Mouse (Mus musculus) hindbrain, embryonic 14.5 days (tissue): ENCODE data around the gene Bicd1. TPM values are rescaled to one million over a fixed set of nuclear protein-coding genes. Genes with fewer than 3 reads are reported as not detected.
"Not testable (repeated sequence)": the region's sequence is repeated elsewhere in the genome, so short reads cannot be mapped to it uniquely, and the experiment has no call there.

Experiments
- ATAC-seq: fragments of 200-750 bp; cut with Nextera tagmentation; 2 replicates; pipeline ENCODE4 v1.8.0; 2017; ENCODE audit warnings: moderate number of reproducible peaks, mild to moderate bottlenecking, moderate TSS enrichment, moderate library complexity; ENCODE audit not compliant: low FRiP score
- DNase-seq: peaks from one replicate; pipeline ENCODE4 v3.0.0-alpha.2; 2015; ENCODE audit warnings: low spot score
- H3K27ac ChIP-seq: fragments of 300-500 bp; sonication (generic); 2 replicates; pipeline ENCODE4 v1.5.1; 2014; ENCODE audit warnings: mild to moderate bottlenecking, moderate library complexity
- H3K27me3 ChIP-seq: fragments of 300-500 bp; sonication (generic); 2 replicates; pipeline ENCODE4 v1.6.1; 2014; ENCODE audit warnings: mild to moderate bottlenecking, low read length, mixed read lengths; ENCODE audit not compliant: control insufficient read depth, insufficient read depth
- H3K36me3 ChIP-seq: fragments of 300-500 bp; sonication (generic); replicated peaks from 2 replicates; pipeline ENCODE4 v1.6.1; 2014; ENCODE audit not compliant: control insufficient read depth, insufficient read depth
- H3K4me1 ChIP-seq: fragments of 300-500 bp; sonication (generic); replicated peaks from 2 replicates; pipeline ENCODE4 v1.6.1; 2014; ENCODE audit warnings: antibody characterized with exemption, low read length, mixed read lengths; ENCODE audit not compliant: control insufficient read depth, insufficient read depth
- H3K4me2 ChIP-seq: fragments of 300-500 bp; sonication (generic); replicated peaks from 2 replicates; pipeline ENCODE4 v1.6.1; 2014; ENCODE audit warnings: mild to moderate bottlenecking, moderate library complexity
- H3K4me3 ChIP-seq: fragments of 300-500 bp; sonication (generic); replicated peaks from 2 replicates; pipeline ENCODE4 v1.5.1; 2014; ENCODE audit warnings: mild to moderate bottlenecking, low read length
- H3K9ac ChIP-seq: fragments of 300-500 bp; sonication (generic); 2 replicates; pipeline ENCODE4 v1.6.1; 2014
- H3K9me3 ChIP-seq: fragments of 300-500 bp; sonication (generic); 2 replicates; pipeline ENCODE4 v1.6.1; 2016; ENCODE audit warnings: low read length; ENCODE audit not compliant: control insufficient read depth
- WGBS: fragments of 180-500 bp; shearing (Covaris S2); extraction: QIAGEN DNeasy Blood & Tissue Kit; methylation state at CpG from one replicate; pipeline ENCODE4 v1.1.7; 2014; 5-methylcytosine and 5-hydroxymethylcytosine counted together
- polyA plus RNA-seq: library from polyadenylated mRNA; unstranded; fragments of >200 nt; fragmentation: Nextera tagmentation; extraction: Ambion mirVana; gene quantifications from 2 replicates; pipeline ENCODE4 v1.2.1, GENCODE M21; 2014

Bicd1 gene
- polyA plus RNA-seq, 1 experiment from 2014 or later = 44.6 TPM

GRCm38 (mm10) chr6:149481868-149482267 lies 73.2 kb downstream of the Bicd1 start:
- not testable (repeated sequence) for H3K4me2 ChIP-seq, H3K27ac ChIP-seq, H3K9me3 ChIP-seq, H3K4me1 ChIP-seq, ATAC-seq, H3K36me3 ChIP-seq, DNase-seq, H3K27me3 ChIP-seq, H3K4me3 ChIP-seq, H3K9ac ChIP-seq
- WGBS = 93% methylated on average over 5 of the region's 5 CpGs

- H3K27ac ChIP-seq = no peak overlapping the region
- no peak overlapping the region for H3K9ac ChIP-seq
- H3K27me3 ChIP-seq = no peaks in the 10 kb centered on the region
- DNase-seq = no peak
- no peak for ATAC-seq
- no peaks in the 10 kb centered on the region for H3K9me3 ChIP-seq
- H3K36me3 ChIP-seq = peaks cover 12% of the 10 kb centered on the region; the same call in 1 of the 2 replicates
- H3K4me3 ChIP-seq = no peak overlapping the region
- H3K4me1 ChIP-seq = no peaks in the 10 kb centered on the region
- WGBS = 95% methylated on average over 2 of the region's 2 CpGs
- H3K4me2 ChIP-seq = no peak overlapping the region
Observed at GRCm38 (mm10) chr6:149494662-149495061, 86.0 kb downstream of the Bicd1 start.

DNA sequence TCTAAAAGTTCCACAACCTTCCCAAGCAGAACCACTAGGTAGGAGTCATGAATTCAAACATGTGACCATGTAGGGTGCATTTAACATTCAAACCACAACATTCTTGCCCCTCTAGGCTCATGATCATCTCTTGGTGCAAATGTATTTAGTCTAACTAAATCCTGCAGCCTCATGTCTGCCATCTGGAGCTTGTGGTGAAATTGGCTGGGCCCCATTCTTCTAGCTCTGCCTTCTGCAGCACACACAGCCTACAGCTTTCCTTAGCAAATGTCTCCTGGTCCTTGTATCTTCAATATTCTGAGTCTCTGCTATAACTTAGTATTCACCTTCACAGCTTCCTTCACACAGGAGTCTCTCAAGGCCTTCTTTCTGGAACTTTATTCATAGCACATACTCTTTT lies 87.2 kb downstream of the Bicd1 start:
- Histone ChIP-seq H3K9me3 (no peaks in the 10 kb centered on the region), H3K4me1 (no peaks in the 10 kb centered on the region), H3K4me2 (no peak overlapping the region), H3K4me3 (no peak overlapping the region), H3K27ac (no peak overlapping the region), H3K9ac (no peak overlapping the region), H3K36me3 (peaks cover 12% of the 10 kb centered on the region; the same call in 1 of the 2 replicates), H3K27me3 (no peaks in the 10 kb centered on the region)
- ATAC-seq = no peak
- no peak for DNase-seq

DNA sequence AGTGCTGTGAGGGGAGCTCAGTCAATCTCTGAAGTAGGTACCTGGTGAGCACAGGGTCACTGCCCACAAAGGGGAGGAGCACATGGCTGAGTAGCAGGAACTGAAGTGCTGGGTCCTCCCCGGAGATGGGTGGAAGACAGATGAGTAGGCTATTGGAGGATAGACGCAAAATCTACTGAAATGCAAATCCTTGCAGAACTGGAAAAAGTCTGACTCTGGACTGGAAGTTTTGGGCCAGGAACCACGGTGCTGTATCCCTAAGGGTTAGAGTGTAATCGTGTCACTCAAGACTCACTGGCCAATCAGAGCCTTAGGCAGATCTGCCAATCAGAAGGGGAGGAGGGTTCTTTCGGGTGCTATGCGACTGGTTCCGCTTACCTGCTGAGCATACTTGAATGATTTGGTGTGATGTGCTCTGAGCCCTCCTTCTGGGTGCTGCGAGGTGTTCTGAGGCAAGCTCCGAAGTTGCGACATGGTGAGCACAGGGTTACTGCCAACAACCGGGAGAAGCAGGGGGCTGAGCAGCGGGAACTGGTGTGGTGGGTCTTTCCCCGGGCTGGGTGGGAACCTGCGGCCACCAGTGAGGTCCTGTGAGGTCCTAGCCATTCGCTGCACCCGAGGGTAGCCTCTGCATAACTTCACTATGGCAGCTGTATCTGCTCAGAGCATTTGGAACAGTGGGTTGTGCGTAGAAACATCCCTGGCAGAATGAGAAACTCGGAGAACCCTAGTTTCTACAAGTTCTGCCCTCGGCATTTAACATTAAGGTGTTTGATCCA lies 157.2 kb downstream of the Bicd1 start:
- peak overlapping the region; percentile 73 for H3K4me2 ChIP-seq
- no peak overlapping the region for H3K27ac ChIP-seq
- no peaks in the 10 kb centered on the region for H3K36me3 ChIP-seq
- H3K9me3 ChIP-seq = no peaks in the 10 kb centered on the region
- DNase-seq (peak; percentile 77), ATAC-seq (peak; percentile 98)
- H3K9ac ChIP-seq = peak overlapping the region; percentile 50
- H3K27me3 ChIP-seq = no peaks in the 10 kb centered on the region
- WGBS = 4% methylated on average over 19 of the region's 19 CpGs
- H3K4me3 ChIP-seq = peak overlapping the region; percentile 39
- H3K4me1 ChIP-seq = peaks cover 3% of the 10 kb centered on the region; the same call in 1 of the 2 replicates

DNA sequence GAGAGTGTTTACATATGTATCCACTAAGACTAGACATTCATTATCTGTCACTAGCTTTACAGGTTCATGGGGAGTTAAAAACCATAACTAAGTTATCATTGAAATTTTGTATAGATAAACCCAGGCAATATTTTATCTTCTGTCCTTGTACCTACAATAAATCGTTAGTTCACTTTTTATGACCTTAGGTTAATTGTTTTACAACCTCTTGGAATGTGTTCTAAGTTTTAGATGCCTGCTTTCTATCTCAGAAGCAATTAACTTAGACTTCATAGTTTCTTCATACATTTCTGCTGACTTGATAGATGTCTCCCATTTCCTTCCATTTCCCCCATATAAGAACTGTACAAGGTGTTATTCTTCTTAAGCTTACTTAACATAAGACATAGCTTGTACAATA lies 158.5 kb downstream of the Bicd1 start:
- no peak overlapping the region for H3K4me2 ChIP-seq
- no peak overlapping the region for H3K9ac ChIP-seq
- no peaks in the 10 kb centered on the region for H3K27me3 ChIP-seq
- no peaks in the 10 kb centered on the region for H3K9me3 ChIP-seq
- peaks cover 3% of the 10 kb centered on the region; the same call in 1 of the 2 replicates for H3K4me1 ChIP-seq
- DNase-seq (no peak), ATAC-seq (no peak)
- H3K27ac ChIP-seq = no peak overlapping the region
- WGBS = 85% methylated on average over 1 of the region's 1 CpGs
- no peaks in the 10 kb centered on the region for H3K36me3 ChIP-seq
- H3K4me3 ChIP-seq = no peak overlapping the region

- Histone ChIP-seq H3K9me3 (no peaks in the 10 kb centered on the region), H3K4me2 (no peak overlapping the region), H3K4me1 (no peaks in the 10 kb centered on the region), H3K9ac (no peak overlapping the region), H3K4me3 (no peak overlapping the region), H3K27me3 (no peaks in the 10 kb centered on the region), H3K36me3 (no peaks in the 10 kb centered on the region), H3K27ac (no peak overlapping the region)
- DNase-seq = no peak
- no peak for ATAC-seq
- 93% methylated on average over 1 of the region's 1 CpGs for WGBS
Observed at GRCm38 (mm10) chr6:149574288-149574687, 165.6 kb downstream of the Bicd1 start.

DNA sequence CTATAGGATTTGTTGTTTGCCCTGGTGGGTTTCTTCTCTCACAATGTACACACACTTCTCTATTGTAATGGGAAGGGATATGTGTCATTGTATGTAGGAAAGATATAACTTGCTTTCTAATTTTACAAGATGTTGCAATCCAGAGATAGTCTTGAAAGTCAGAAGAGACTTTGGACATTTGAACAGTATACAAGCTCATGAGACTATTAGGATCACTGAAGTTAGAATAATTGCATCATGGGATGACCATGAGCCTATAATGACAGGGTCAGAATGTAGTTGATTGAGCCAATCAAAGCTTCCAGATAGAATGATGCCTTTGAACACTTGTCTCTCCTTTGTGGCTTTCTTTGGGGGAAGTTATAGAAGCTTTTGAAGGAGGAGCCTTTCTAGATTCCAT lies 171.4 kb downstream of the Bicd1 start:
- Histone ChIP-seq H3K4me2 (no peak overlapping the region), H3K9me3 (peaks cover 29% of the 10 kb centered on the region), H3K9ac (no peak overlapping the region), H3K4me3 (no peak overlapping the region), H3K4me1 (no peaks in the 10 kb centered on the region), H3K27ac (no peak overlapping the region), H3K27me3 (no peaks in the 10 kb centered on the region), H3K36me3 (peaks cover 3% of the 10 kb centered on the region; the same call in 1 of the 2 replicates)
- no peak for ATAC-seq
- no peak for DNase-seq

GRCm38 (mm10) chr6:149585708-149586504 lies 177.2 kb downstream of the Bicd1 start:
- Histone ChIP-seq H3K27me3 (no peaks in the 10 kb centered on the region), H3K4me1 (no peaks in the 10 kb centered on the region), H3K4me2 (no peak overlapping the region), H3K9ac (no peak overlapping the region), H3K36me3 (peaks cover 3% of the 10 kb centered on the region; the same call in 1 of the 2 replicates), H3K9me3 (peaks cover 42% of the 10 kb centered on the region), H3K27ac (no peak overlapping the region), H3K4me3 (no peak overlapping the region)
- 93% methylated on average over 7 of the region's 7 CpGs for WGBS
- DNase-seq (no peak), ATAC-seq (no peak)
